Mouse (Mus musculus) layer of hippocampus, postnatal 14 days (tissue): ENCODE measurements at regions not wholly inside any gene's neighbourhood (a gene's known extent, or its start where the extent isn't known, plus 50 kb on each side); places are given as distances from the start of the nearest gene placed in this dataset.

ENCODE experiments used
- DNase-seq, 2 experiments: peaks; one replicate each; pipeline ENCODE4 v3.0.0; 2021 to 2022; ENCODE audit warnings: low spot score in 2 of 2, mixed read lengths in 1 of 2

DNA sequence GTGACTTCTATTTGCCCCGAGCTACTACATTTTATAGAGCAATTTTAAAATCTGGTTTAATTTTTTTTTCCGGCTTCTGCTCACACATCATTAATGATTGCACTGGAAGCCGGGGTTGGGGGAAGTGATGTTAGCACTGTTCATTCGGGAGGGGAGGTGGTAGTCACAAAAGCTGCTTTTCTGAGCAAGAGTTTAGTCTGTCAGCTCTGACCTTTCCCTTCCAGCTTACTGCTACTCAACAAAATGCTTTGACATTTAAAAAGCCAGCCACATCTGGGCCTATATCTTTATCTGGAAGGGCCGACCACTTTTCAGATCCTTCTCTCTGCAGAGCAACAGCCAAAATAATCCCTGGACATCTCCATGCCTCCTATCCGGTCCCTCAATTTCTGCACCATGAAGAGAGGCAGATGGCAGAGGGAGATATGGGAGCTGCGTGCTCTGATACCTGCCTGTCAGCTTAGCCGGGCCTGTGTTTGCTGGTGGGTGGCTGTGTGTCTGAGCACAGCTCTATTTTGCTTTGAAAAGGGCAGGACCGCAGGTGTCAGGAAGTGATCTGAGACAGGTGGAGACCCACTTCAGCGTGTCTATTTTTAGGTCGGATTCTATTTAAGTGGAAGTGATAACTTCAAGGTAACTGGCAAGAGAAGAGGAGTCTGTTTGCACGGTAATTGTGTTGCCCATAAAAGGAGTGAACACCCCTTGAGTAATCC is 63.1 kb downstream of the Kcnf1 start:
- no peak for DNase-seq

DNA sequence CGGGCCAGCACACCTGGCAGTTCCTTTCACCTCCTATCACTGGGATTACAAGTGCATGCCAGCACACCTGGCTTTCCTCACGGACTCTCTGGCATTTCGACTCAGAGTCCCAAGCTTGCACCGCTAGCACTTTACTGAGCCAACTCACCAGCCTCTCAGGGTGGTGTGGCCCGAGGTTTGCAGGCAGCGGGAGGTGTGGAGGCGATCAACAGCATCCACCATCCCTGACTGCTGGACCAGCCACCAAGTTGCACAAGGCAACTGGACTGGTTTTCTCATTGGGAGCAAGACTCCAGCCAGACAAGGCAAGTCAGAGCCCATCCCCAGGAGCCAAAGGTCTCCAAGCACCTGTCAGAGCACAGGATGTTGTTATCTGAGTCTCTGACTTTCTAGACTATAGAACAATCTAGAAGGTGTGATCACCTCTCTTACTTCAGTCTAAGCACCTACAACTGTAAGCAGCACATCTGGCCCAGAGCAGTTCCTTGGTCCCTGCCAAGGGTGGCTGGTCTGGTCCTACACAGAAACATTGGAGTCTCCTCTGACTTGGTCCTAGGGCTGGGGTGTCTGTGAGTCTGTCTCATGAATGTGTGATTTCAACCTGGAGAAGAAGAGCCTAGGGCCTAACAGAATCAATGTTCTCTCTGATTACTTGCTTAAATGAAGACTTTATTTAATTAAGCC is 63.8 kb downstream of the Kcnf1 start:
- no peak for DNase-seq

DNA sequence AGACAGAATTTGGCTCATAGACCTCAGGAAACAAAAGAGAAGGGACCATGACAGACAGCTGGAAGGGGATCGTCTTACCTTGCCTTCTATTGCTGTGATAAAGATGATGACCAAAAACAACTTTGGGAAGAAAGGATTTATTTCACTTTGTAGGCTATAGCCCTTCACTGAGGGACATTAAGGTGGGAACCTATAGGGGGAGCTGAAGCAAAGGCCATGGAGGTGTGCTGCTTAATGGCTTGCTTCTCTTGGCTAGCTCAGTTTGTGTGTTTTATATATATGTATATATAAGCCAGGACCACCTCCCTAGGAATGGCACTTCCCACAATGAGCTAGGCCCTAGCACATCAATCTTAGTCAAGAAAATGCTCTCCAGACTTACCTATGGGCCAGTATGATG is 70.5 kb downstream of the Kcnf1 start:
- no peak for DNase-seq

DNA sequence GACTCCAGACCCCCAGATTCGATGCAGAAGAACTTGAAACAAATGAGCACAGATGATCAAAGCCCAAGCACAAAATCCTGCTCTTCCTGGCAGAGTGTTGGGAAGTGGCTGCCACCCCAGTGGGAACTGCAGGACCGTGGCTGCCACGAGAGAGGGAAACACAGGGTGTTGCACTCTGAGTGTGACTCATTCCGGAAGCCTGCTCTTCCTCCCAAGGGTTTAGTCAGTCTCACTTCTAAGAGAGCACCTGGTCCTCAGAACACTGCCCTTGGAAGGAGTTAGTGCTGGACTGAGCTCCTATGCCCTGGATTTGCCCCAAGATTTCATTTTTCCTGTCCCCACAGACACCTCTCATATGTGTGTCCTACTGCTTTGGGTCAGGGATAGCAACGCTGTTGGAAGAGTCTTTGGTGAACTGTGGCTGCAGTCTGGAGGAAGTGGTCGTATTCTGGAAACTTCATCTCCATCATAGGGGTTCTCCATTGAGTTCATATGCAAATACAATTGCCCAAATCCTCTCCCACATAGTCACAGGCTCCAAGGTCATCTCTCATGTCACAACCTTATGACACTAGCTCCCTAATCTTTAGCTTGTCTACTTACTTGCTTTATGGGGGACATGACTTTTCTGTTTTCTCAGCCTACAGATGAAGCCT is 71.5 kb downstream of the Kcnf1 start:
- no peak for DNase-seq

DNA sequence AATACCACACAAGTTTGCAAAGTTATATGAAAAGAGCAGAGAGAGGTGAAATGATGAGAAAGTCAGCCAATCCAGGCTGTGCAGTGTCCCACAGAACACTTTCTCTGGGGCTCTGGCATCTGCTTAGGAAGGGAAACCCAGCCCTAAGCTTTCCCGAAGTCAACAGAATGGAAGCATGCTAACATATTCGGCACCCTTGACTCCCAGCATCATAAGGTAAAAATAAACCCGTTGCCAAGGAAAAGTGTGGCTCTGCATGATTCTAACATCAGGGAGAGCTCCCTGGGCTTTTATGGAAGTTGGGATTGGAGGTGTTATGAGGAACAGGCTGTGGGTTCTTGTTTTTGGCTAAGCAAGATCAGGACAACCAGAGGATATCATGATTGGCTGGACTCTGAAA is 74.8 kb downstream of the Kcnf1 start:
- DNase-seq, result no peak

DNA sequence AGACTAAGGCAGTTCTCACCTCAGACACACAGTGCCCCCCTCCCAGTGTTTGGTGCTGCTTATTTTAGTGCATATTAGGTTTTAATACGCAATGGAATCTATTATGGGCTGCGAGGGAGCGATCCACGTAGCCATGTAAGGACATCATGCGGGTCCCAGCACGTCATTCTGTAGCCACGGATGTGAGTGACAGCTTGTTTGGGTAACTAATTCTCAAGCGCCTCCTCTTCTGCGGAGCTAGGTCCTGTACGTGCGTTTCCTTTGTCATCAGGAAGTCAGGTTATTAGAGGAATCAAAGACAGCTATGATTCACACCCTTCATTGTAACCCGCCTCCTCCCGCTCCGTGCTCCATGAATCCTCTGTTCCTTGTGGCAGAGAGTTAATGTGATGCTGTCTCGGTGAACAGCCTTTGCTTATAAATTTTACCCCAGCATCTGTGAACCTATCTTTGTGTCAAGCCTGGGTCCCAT is 78.9 kb downstream of the Kcnf1 start:
- peak; percentile 29 to 41 for DNase-seq

DNA sequence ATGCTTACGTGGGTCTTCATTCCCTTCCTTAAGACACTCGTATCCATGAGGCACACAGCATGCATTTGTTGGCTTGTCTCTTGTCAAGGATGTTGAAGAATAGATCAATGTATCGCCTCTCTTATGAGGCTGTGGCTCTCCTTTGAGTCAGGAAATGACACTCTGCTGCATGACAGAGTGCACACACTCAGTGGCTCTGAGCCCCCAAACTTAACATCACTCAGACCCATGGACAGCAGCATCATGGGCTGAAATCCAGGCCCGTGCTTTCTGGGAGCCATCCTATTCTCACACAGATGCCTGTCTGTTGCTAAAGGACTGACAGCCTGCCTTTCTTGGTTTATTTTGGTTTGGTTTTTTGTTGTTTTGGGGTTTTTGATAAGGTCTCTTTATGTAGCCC is 81.9 kb downstream of the Kcnf1 start:
- DNase-seq, result no peak

DNA sequence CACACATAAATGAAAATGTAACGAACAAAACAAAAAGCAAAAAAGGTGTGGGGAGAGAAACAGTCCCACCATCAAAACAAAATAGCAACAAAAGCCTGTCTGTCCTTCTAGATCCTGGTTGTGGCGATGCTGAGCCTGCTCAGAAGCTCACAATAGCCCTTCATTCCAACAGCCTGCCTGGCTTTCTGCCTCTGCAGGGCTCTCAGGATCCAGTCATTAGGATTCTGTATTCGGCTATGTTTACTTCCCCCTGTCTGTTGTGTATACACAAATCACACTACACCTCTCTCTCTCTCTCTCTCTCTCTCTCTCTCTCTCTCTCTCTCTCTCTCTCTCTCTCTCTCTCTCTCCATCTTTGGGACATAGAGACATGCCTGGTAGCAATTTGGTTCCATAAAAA is 82.2 kb upstream of the 2410004P03Rik start:
- DNase-seq, result no peak

DNA sequence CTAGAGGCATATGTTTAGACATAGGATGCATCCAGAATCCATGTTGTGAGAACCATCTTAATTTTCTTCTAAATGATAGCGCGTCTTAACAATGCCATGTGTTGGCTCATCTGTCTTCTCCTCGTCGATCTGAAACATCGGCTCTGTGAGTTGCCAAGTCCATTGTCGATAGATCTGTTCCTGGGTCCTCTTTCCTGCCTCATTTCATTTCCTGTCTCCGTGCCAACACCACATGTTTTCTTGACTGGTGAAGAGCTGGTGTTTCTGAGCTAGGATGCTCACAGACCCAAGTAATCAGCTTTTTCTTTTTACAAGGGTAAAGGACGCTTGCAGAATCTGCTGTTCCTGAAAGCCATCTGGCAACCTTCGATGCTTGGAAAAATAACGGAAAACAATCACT is 79.5 kb upstream of the 2410004P03Rik start:
- peak in 1 of 2 experiments; percentile 70 for DNase-seq

DNA sequence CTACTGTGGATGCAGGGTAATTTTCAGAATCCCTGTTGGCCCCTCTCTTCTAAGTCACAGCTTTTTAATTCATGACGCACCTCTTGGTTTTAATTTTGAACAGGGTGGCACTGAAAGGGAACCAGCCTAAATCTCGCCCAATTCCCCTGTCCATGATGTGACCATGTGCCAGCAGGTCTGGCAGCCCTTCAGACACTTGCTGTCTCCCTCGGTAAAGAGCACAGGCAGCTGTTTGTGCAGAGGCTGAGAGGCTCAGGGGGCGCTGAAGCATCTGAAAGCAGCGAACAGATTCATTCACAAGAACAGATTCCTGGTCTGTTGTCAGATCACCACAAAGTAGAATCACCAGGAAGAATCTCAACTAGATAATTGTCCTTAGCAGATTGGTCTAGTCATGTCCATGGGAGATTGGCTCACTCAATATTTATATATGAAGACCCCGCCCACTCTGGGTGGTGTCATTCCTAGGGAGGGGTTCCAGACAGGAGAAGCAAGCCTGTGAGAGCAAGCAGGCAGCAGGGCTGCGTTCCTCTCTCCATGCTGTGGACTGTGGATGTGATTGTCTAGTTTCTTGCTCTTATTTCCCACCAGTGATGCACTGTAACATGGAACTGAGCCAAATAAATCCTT is 78.3 kb upstream of the 2410004P03Rik start:
- no peak for DNase-seq

DNA sequence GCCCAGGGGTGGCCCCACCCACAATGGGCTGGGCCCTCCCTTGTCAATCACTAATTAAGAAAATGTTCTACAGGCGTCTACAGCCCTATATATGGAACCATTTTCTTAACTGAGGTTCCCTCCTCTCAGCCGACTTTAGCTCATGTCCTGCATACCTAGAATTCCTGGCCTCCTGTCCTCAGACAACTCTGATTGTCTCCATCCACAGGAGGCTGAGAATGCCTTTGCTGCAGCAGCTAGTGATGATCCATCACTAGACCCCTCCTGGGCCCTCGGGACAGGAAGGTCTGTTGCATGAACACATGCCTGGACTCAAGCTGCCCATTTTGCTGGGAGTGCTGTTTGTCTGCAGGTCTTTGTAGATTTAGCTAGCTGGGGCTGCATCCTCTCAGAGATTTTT is 75.9 kb upstream of the 2410004P03Rik start:
- no peak for DNase-seq

DNA sequence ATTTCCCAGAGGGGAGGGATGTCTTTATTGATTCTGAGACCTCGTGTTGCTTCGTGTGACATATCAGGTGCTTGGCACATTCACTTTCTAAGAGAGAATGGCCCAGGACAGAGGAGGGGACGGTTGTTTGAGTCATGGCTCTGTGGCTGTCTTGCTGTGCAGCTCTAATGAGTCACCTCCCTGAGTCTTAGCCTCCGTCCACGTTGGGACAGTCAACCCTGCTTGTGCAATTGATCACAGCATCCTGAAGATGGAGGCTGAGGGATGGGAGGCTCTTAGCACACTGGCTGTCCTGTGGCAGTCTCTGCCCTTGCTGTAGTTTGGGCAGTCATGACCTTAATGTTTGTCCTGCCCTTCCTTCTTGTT is 73.7 kb upstream of the 2410004P03Rik start:
- DNase-seq, result no peak

DNA sequence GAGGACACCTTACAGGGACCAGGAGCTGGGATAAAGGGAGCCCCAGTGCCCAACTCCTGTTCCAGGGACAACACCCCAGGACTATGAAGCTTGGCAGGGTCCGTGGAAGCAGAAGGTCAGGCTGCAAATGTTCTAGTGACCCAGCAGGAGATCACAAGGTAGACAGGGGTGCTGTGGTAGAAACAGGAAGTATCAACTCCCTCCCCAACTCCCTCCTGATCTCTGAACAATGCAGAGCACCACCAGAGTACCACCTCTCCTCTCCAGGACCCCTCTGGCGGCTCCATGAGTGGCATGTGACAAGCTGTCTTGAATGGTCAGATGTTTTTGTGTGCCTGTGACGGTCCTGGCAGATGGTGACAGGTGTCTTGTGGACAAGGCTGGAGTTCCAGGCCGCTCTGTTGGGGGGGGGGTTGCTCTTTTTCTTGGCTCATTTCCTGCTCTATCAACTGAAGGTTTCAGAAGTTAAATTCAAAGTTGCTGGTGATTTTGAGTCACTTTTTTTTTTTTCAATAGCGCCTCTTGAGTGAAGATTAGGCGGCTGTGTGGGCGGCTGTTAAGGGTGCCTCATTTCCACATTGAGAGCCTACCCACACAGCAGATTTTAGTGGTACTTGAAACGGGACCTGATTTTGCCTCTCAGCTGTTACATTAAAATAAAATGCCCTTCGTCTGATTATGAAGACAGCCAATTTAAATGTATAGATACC is 73.1 kb upstream of the 2410004P03Rik start:
- peak in 1 of 2 experiments; percentile 45 for DNase-seq

DNA sequence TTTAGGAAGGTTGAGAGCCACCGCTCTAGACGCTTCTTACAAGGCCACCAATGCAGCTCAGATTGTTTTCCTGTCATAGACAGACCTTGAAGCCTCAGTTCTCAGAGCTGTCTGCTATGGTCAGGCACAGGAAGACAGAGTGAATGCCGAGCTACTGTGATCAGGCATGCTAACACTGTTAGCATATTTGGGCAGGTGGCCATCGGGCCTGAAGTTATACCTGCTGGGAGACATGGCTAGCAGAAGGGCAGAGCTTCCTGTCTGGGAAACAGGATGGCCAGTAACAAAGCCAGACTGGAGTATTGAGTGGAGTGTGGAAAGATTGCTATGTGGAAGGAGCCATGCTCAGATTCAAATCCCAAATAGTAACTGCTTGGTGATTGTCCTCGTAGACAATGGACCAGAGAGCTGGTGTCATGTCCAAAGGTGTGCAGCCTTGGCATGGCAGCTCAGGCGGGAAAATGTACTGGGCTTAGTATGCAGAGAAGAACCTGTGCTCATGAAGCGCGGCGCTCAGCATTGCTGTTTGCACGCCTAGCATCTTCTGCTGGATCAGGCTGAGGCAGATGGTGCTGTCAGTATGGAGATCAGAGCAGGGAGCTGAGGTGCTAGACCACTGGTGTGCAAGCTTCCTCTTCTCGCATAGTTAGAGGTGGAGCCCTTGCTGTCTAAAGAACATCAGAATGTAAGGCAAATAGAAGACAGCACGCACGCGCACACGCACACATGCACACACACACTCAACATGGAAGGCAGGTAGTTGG is 60.3 kb upstream of the 2410004P03Rik start:
- no peak for DNase-seq

DNA sequence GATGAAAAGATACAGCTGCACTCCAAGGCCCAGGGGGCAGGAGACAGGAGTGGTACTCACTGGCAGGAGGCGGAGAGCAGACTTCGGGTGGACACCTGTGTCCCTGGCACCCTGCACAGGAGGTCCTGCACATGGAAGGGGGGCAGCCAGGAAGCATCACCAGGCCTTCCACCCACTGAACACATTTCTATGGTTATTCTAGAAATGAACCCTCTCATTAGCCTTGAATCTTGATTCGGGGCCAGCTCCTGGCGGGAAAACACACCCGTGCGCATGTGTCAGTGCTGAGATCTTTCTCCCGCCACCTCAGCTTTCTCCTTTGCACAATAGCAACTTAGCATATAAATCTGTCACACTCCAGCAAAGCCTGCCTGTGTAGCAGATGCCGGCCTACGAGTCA is 58.3 kb upstream of the 2410004P03Rik start:
- DNase-seq, result peak; percentile 76 to 84

DNA sequence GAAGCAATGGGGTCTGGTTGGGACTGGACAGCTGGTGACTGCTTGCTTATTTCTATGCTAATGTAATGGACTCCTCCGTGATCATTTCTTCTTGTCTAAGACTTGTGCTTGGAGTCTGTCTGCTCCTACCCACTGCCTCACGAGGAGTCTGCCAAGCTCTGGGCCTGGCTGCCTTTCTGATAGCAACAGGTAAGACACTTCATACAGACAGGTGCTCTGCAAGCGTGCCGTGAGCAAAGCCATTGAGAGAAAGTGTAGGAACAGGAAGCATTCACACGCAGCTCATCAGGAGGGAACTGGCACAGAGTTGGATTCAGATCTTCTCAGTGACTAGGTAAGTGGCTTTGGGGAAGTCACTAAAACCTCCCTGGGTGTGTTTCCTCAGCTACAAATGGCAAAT is 57.6 kb upstream of the 2410004P03Rik start:
- DNase-seq, result no peak

DNA sequence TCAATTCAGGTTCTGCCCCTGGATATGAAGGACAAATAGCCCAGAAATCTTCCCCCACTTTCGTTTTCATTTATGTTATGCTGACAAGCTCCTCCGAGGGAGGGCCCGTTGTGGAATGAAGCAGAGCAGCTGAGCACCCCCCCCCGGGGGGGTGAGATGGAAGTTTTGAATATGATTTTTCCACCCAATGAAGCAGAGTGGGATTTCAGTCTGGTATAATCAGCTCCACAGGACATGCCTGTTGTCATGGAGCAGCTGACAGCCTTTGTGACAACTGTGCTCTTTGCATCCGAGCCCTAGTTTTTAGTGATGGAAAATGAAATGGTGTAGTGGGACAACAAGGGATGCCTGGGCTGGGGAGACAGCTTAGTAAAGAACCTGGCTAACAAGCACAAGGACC is 52.4 kb upstream of the 2410004P03Rik start:
- DNase-seq, result peak in 1 of 2 experiments; percentile 74
